Mouse (Mus musculus): ENCODE results near the gene Ccnd2.

DNA sequence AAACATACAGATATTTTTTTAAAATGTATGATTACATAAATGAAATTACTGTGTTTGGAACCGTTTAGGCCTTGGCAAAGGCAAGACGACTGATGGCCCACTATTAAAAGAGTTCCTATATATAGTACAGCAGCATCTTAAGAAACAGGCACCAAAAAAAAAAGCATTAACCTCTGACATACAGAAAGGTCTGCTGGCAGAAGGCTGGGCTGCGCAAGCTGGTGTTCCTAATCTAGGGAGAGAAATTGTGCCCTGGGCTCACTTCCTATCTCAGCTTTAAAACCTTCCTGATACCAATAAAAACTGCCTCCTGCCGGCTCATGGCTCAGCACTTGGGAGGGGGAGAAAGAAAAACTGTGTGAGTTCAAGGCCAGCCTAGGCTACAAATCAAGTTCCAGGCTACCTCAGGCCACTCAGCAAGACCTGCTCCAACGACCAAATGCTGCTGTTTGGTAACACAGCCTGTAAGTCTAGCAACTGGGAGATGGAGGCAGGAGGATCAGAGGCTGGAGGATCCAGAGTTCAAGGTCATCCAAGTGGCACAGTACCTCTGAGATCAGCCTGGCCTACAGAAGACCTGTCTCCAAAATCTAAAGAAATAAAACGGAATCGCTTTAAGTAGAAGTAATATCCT is 47.5 kb downstream of the Ccnd2 start:
- TF ChIP-seq CTCF (IDR thresholded peaks at IDR 0.05) (no peak), EP300 (IDR thresholded peaks at IDR 0.05) (no peak)
